Mouse (Mus musculus): ENCODE results near the gene Nkapd1. TPM values are rescaled to one million over a fixed set of nuclear protein-coding genes. Genes with fewer than 3 reads are reported as not detected.

Gene Nkapd1
- total and polyA plus RNA-seq, 3 experiments = 10.4 to 20.2 TPM; not detected in 1

- peaks cover 27 to 28% of the 10 kb centered on the region in 2 experiments for H3K36me3 ChIP-seq (ENCODE audit: control insufficient read depth in 1 of 2, insufficient read depth in 2 of 2, low read length in 2 of 2)
- peaks cover 1 to 23% of the 10 kb centered on the region in 2 experiments; a peak in 2 of 4 replicates for H3K4me1 ChIP-seq (ENCODE audit: control insufficient read depth in 1 of 2, insufficient read depth in 2 of 2, low read length in 2 of 2)
- peak within 1 kb of the TSS; percentile 80 to 88 for H3K4me3 ChIP-seq (ENCODE audit: control insufficient read depth in 1 of 2, insufficient read depth in 1 of 2, low read depth in 2 of 2, low read length in 2 of 2)
- H3K27me3 ChIP-seq (ENCODE audit: control insufficient read depth in 1 of 2, insufficient read depth in 2 of 2, low read length in 2 of 2) = no peaks in the 10 kb centered on the region
- peaks cover 49% of the 10 kb centered on the region for H3K79me2 ChIP-seq (ENCODE audit: control insufficient read depth, insufficient read depth, low read length, poor library complexity)
- H3K9ac ChIP-seq (ENCODE audit: control insufficient read depth, low read depth, low read length, poor library complexity, severe bottlenecking) = peak within 1 kb of the TSS; percentile 89
- peak within 1 kb of the TSS; percentile 77 for H3K27ac ChIP-seq (ENCODE audit: control insufficient read depth, low read depth, low read length)
- DNase-seq (ENCODE audit: low read depth, low spot score) = peak; percentile 96
- no peaks in the 10 kb centered on the region for H3K9me3 ChIP-seq (replicated peaks; ENCODE audit: insufficient read depth, low read length)
- TF ChIP-seq ELF1 (IDR thresholded peaks at IDR 0.05; ENCODE audit: low read depth, low read length) (peak; percentile 87), ZNF384 (IDR thresholded peaks at IDR 0.05; ENCODE audit: low read depth, low read length) (no peak), ZKSCAN1 (IDR thresholded peaks at IDR 0.05; ENCODE audit: low read depth, low read length) (no peak), MEF2A (IDR thresholded peaks at IDR 0.05; ENCODE audit: extremely low read depth, insufficient replicate concordance, low read depth, low read length, poor library complexity, severe bottlenecking) (no peak), ZC3H11A (IDR thresholded peaks at IDR 0.05; ENCODE audit: low read depth, low read length) (no peak), NRF1 (IDR thresholded peaks at IDR 0.05; ENCODE audit: insufficient read depth, low read depth, low read length, poor library complexity, severe bottlenecking) (peak; percentile 97), POLR2AphosphoS2 (IDR thresholded peaks at IDR 0.05; ENCODE audit: low read length) (peak; percentile 55; the same call in 1 of the 2 replicates), RAD21 (IDR thresholded peaks at IDR 0.05; ENCODE audit: low read depth, low read length) (no peak), CHD2 (IDR thresholded peaks at IDR 0.05; ENCODE audit: low read length) (no peak; the same call in none of the 2 replicates), EP300 (IDR thresholded peaks at IDR 0.05; ENCODE audit: low read depth in 1 of 2, low read length in 2 of 2) (no peak; a peak in 1 of 4 replicates), ZMIZ1 (IDR thresholded peaks at IDR 0.05; ENCODE audit: low read depth, low read length) (peak; percentile 57; the same call in 1 of the 2 replicates), ETS1 (IDR thresholded peaks at IDR 0.05; ENCODE audit: low read depth, low read length) (no peak), SIN3A (IDR thresholded peaks at IDR 0.05; ENCODE audit: low read length) (peak; percentile 74), SMC3 (IDR thresholded peaks at IDR 0.05; ENCODE audit: low read depth, low read length) (no peak), NELFE (IDR thresholded peaks at IDR 0.05; ENCODE audit: low read depth, low read length) (peak; percentile 95), MAX (IDR thresholded peaks at IDR 0.05; ENCODE audit: low read length) (peak; percentile 24; the same call in 1 of the 2 replicates), HCFC1 (IDR thresholded peaks at IDR 0.05; ENCODE audit: low read depth, low read length) (peak; percentile 91), GATA1 (IDR thresholded peaks at IDR 0.05; ENCODE audit: low read depth, low read length) (no peak), MYB (IDR thresholded peaks at IDR 0.05; ENCODE audit: low read depth, low read length) (no peak), RCOR1 (IDR thresholded peaks at IDR 0.05; ENCODE audit: low read depth, low read length) (no peak), MXI1 (IDR thresholded peaks at IDR 0.05; ENCODE audit: low read depth, low read length) (peak; percentile 69), JUND (IDR thresholded peaks at IDR 0.05; ENCODE audit: low read depth, low read length) (no peak), TAL1 (IDR thresholded peaks at IDR 0.05; ENCODE audit: low read length) (no peak), MYC (IDR thresholded peaks at IDR 0.05; ENCODE audit: low read depth, low read length) (0 out of 2 replicates have a peak, but pooled peaks have one; percentile 21), CHD1 (IDR thresholded peaks at IDR 0.05; ENCODE audit: low read depth, low read length) (0 out of 2 replicates have a peak, but pooled peaks have one; percentile 15), BHLHE40 (IDR thresholded peaks at IDR 0.05; ENCODE audit: borderline replicate concordance, low read depth, low read length) (no peak), USF1 (IDR thresholded peaks at IDR 0.05; ENCODE audit: low read depth, low read length) (no peak), KAT2A (conservative IDR thresholded peaks at IDR 0.05; ENCODE audit: low read depth, low read length) (peak; percentile 62; the same call in 1 of the 2 replicates), POLR2A (IDR thresholded peaks at IDR 0.05; ENCODE audit: control insufficient read depth in 1 of 2, insufficient read depth in 1 of 2, low read depth in 1 of 2, low read length in 2 of 2, poor library complexity in 1 of 2) (peak in 1 of 2 experiments; percentile 94; a peak in 3 of 4 replicates), POLR2AphosphoS5 (IDR thresholded peaks at IDR 0.05; ENCODE audit: borderline replicate concordance, low read depth, low read length) (0 out of 2 replicates have a peak, but pooled peaks have one; percentile 62), TCF12 (IDR thresholded peaks at IDR 0.05; ENCODE audit: low read depth, low read length) (peak; percentile 13; the same call in 1 of the 2 replicates), MAZ (IDR thresholded peaks at IDR 0.05; ENCODE audit: low read depth, low read length) (no peak), CTCF (IDR thresholded peaks at IDR 0.05 in 2 of 3, conservative IDR thresholded peaks at IDR 0.05 in 1 of 3; ENCODE audit: control insufficient read depth in 1 of 3, insufficient read depth in 1 of 3, low read depth in 2 of 3, low read length in 3 of 3, poor library complexity in 1 of 3, severe bottlenecking in 1 of 3) (no peak), MAFK (IDR thresholded peaks at IDR 0.05; ENCODE audit: borderline replicate concordance, low read depth, low read length) (no peak), USF2 (IDR thresholded peaks at IDR 0.05; ENCODE audit: borderline replicate concordance in 1 of 2, insufficient read depth in 1 of 2, low read depth in 1 of 2, low read length in 2 of 2) (no peak)
These were observed 13.9 kb downstream of the Nkapd1 start, which contains the start of the genes Sdhd and Timm8b for GRCm38 (mm10) chr9:50603189-50603997. Sdhd (minus strand) TSS chr9:50603812. Timm8b (plus strand) TSS chr9:50603910.
